Mouse (Mus musculus) embryonic fibroblast, embryonic 13.5 days (primary cell): ENCODE measurements at regions not wholly inside any gene's neighbourhood (a gene's known extent, or its start where the extent isn't known, plus 50 kb on each side); places are given as distances from the start of the nearest gene placed in this dataset.

Experiments used
- CTCF ChIP-seq: IDR thresholded peaks from 2 replicates; pipeline ENCODE4 v1.5.1; 2011; ENCODE audit warnings: mild to moderate bottlenecking, control low read depth, low read length, moderate library complexity, borderline replicate concordance; ENCODE audit not compliant: insufficient read depth
- POLR2A ChIP-seq: IDR thresholded peaks from 2 replicates; pipeline ENCODE4 v1.6.1; 2011; ENCODE audit warnings: low read depth, mild to moderate bottlenecking, control low read depth, low read length, moderate library complexity

GRCm38 (mm10) chr17:65081779-65082086 lies 245.9 kb upstream of the 4930583I09Rik start:
- TF ChIP-seq CTCF (no peak), POLR2A (no peak)
